9 mouse cellular contexts compared by ENCODE assay signal in the genomic region with DNA sequence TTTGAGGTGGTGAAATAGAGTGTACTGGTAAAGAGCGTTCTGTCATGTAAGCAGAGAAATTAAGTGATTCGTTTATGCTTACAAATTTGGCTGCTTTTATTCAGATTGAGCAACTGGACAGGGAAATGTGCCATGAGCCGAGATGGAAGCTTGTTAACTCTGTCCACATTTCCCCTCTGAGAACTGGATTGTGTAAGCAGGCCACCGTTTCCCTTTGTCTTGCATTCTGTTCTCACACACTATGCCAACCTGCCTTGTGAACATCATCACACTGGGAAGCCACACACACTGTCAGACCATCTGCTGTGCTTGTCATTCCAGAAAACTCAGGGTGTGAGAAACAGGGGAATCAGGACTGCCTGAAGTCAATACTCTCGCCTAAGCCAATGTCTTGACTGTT.
DNase-seq lines count a peak whose midpoint lies in the region; ATAC-seq lines count a peak whose summit lies in the region.
"Had no signal": no experiment of that assay in that cellular context is flagged by ENCODE, and none has a peak within 500 bp of the region (broad histone marks: within the 10 kb centered on the region; RNA-seq: fewer than 3 reads in every experiment).

No protein-coding gene starts in this region.

- no peaks in the 10 kb centered on the region for H3K36me3 ChIP-seq in hindbrain, embryonic 14.5 days (replicated peaks; ENCODE audit: control insufficient read depth, insufficient read depth)

- H3K27ac ChIP-seq in hindbrain, embryonic 14.5 days = no peak overlapping the region

- WGBS in hindbrain, embryonic 14.5 days = 39% methylated on average over 5 of the region's 5 CpGs

- H3K9ac ChIP-seq in hindbrain, embryonic 14.5 days = no peak overlapping the region

- H3K4me2 ChIP-seq in hindbrain, embryonic 14.5 days (replicated peaks) = no peak overlapping the region

- peak; percentile 89 for ATAC-seq in hindbrain, embryonic 14.5 days (ENCODE audit: low FRiP score)
- ATAC-seq: Patski had no signal

- DNase-seq in right cerebral cortex, adult 18-20 months = peak; percentile 35
- DNase-seq in right cerebral cortex, postnatal 4 days = no peak
- DNase-seq in embryo, embryonic 10.5 days (ENCODE audit: low spot score) = peak; percentile 25
- peak; percentile 60 for DNase-seq in hindbrain, embryonic 14.5 days (ENCODE audit: low spot score)
- DNase-seq in lung, postnatal 14 days = peak; percentile 42
- no peak for DNase-seq in thymus, postnatal 4 days
- DNase-seq in frontal cortex, postnatal 14 days (ENCODE audit: low spot score in 2 of 2) = no peak
- no peak for DNase-seq in kidney, postnatal 36 days

- H3K27me3 ChIP-seq in hindbrain, embryonic 14.5 days (ENCODE audit: control insufficient read depth, insufficient read depth, low read length) = no peaks in the 10 kb centered on the region
- H3K27me3 ChIP-seq: Patski had no signal

- H3K9me3 ChIP-seq in hindbrain, embryonic 14.5 days (ENCODE audit: control insufficient read depth, low read length) = no peaks in the 10 kb centered on the region

- no peak overlapping the region for H3K4me3 ChIP-seq in hindbrain, embryonic 14.5 days (replicated peaks; ENCODE audit: low read length)

- H3K4me1 ChIP-seq in hindbrain, embryonic 14.5 days (replicated peaks; ENCODE audit: control insufficient read depth, insufficient read depth, low read length) = peaks cover 4% of the 10 kb centered on the region; the same call in 1 of the 2 replicates

Comparison
In these comparisons a context has a peak if more than half of its experiments do, and no peak if none do; other contexts are left out.
1. DNase-seq: peak in right cerebral cortex, adult 18-20 months (single experiment), embryo, embryonic 10.5 days (single experiment), hindbrain, embryonic 14.5 days (single experiment) and lung, postnatal 14 days (single experiment); none in right cerebral cortex, postnatal 4 days (single experiment), thymus, postnatal 4 days (single experiment), frontal cortex, postnatal 14 days (0 of 2) and kidney, postnatal 36 days (0 of 2).